Mouse (Mus musculus) erythroblast, adult 5-6 weeks (primary cell): ENCODE results near the gene Dppa5a. TPM values are rescaled to one million over a fixed set of nuclear protein-coding genes. Genes with fewer than 3 reads are reported as not detected.
"Not testable (repeated sequence)": the region's sequence is repeated elsewhere in the genome, so short reads cannot be mapped to it uniquely, and the experiment has no call there.

Experiments used
- ATAC-seq: replicated peaks from 2 replicates; pipeline ENCODE4 v1.8.0; 2016; ENCODE audit warnings: moderate number of reproducible peaks, mild to moderate bottlenecking, moderate TSS enrichment, inconsistent platforms; ENCODE audit not compliant: poor library complexity, low FRiP score, severe bottlenecking
- total RNA-seq, 2 experiments: library from RNA; stranded (forward) in 1 of 2; stranded (reverse) in 1 of 2; fragments of 150-400 nt in 1 of 2; fragments of 200-764, 138-1000 nt in 1 of 2; gene quantifications; 2 replicates each; pipeline versions ENCODE4 v1.2.3 to v1.2.4; 2015 to 2017; ENCODE audit warnings: low replicate concordance in 2 of 2

Gene Dppa5a
- total RNA-seq, 2 experiments from 2014 or later: not detected

DNA sequence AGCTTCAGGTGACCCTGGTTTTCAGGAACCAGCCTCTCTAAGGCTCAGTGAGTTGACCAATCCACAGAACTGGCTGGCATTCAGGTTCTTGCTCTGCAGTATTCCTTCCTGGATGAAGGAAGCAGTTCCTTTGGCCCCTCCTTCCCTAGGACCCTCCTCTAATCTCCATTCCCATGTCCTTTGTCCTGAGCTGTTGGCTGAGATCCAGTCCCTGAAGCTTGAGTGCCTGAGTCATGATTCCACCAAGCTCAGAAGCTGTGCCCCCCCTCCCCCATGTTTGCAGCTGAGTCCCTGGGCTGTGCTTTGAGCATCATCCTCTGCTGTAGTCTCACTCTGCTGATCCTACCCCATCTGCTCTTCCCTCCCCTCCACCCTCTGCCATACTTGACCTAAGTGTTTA, 30.9 kb downstream of the Dppa5a start:
- ATAC-seq: not testable (repeated sequence)

GRCm38 (mm10) chr9:78327289-78327688, 40.7 kb downstream of the Dppa5a start, which contains the start of gene Omt2b:
TSS of gene Omt2b (plus strand) at chr9:78327589.
- ATAC-seq: not testable (repeated sequence)

DNA sequence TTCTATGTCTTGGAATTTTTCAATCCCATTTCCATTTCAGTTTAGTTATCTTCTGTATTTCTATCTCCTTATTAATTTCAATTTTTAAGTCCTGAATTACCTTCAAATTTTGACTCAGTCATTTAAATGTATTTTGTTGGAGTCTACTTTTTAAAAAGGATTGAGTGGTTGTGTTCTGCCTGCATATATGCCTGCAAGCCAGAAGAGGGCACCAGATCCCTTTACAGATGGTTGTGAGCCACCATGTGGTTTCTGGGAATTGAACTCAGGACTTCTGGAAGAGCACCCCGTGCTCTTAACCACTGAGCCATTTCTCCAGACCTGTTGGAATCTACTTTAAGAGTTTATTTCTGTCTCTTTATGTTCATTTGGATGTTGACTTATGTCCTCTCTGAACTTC, 48.5 kb downstream of the Dppa5a start:
- ATAC-seq: no peak

Other genes starting within 250 kb of the Dppa5a start
- gene Gsta4, start 185.4 kb downstream of the Dppa5a start, total RNA-seq (2015; ENCODE audit: low replicate concordance): 1.7 TPM in 1 of 2 replicates, not detected in the other
- gene Gsta4, start 185.4 kb downstream of the Dppa5a start, total RNA-seq (2017; ENCODE audit: low replicate concordance): not detected in 2 replicates
- gene Gsta1, start 137.5 kb downstream of the Dppa5a start, total RNA-seq (2015; ENCODE audit: low replicate concordance): not detected in 2 replicates
- not detected in 2 replicates for gene Gsta1, start 137.5 kb downstream of the Dppa5a start, total RNA-seq (2017; ENCODE audit: low replicate concordance)
- not detected in 2 replicates for gene Gm3776, start 111.0 kb downstream of the Dppa5a start, total RNA-seq (2015; ENCODE audit: low replicate concordance)
- gene Gm3776, start 111.0 kb downstream of the Dppa5a start, total RNA-seq (2017; ENCODE audit: low replicate concordance): not detected in 2 replicates
- not detected in 2 replicates for gene Gm10639, start 78.3 kb downstream of the Dppa5a start, total RNA-seq (2015; ENCODE audit: low replicate concordance)
- gene Gm10639, start 78.3 kb downstream of the Dppa5a start, total RNA-seq (2017; ENCODE audit: low replicate concordance): not detected in 2 replicates
- gene Omt2a, start 53.4 kb downstream of the Dppa5a start, total RNA-seq (2015; ENCODE audit: low replicate concordance): not detected in 2 replicates
- gene Omt2a, start 53.4 kb downstream of the Dppa5a start, total RNA-seq (2017; ENCODE audit: low replicate concordance): not detected in 2 replicates
- not detected in 2 replicates for gene Omt2b, start 40.6 kb downstream of the Dppa5a start, total RNA-seq (2015; ENCODE audit: low replicate concordance)
- not detected in 2 replicates for gene Omt2b, start 40.6 kb downstream of the Dppa5a start, total RNA-seq (2017; ENCODE audit: low replicate concordance)
- gene Gsta2, start 12.4 kb downstream of the Dppa5a start, total RNA-seq (2015; ENCODE audit: low replicate concordance): not detected in 2 replicates
- gene Gsta2, start 12.4 kb downstream of the Dppa5a start, total RNA-seq (2017; ENCODE audit: low replicate concordance): not detected in 2 replicates
- gene Ooep, start 10.5 kb upstream of the Dppa5a start, total RNA-seq (2015; ENCODE audit: low replicate concordance): not detected in 2 replicates
- not detected in 2 replicates for gene Ooep, start 10.5 kb upstream of the Dppa5a start, total RNA-seq (2017; ENCODE audit: low replicate concordance)
- not detected in 2 replicates for gene Ddx43, start 27.6 kb upstream of the Dppa5a start, total RNA-seq (2015; ENCODE audit: low replicate concordance)
- not detected in 2 replicates for gene Ddx43, start 27.6 kb upstream of the Dppa5a start, total RNA-seq (2017; ENCODE audit: low replicate concordance)
- gene Cgas, start 75.1 kb upstream of the Dppa5a start, total RNA-seq (2015; ENCODE audit: low replicate concordance): 8.8 and 9.2 TPM in 2 replicates
- gene Cgas, start 75.1 kb upstream of the Dppa5a start, total RNA-seq (2017; ENCODE audit: low replicate concordance): 2.4 and 3.9 TPM in 2 replicates
- 7.3 and 14.2 TPM in 2 replicates for gene Mto1, start 80.0 kb upstream of the Dppa5a start, total RNA-seq (2015; ENCODE audit: low replicate concordance)
- gene Mto1, start 80.0 kb upstream of the Dppa5a start, total RNA-seq (2017; ENCODE audit: low replicate concordance): 6.9 and 22.0 TPM in 2 replicates
- not detected in 2 replicates for gene Gm17324, start 80.6 kb upstream of the Dppa5a start, total RNA-seq (2015; ENCODE audit: low replicate concordance)
- gene Gm17324, start 80.6 kb upstream of the Dppa5a start, total RNA-seq (2017; ENCODE audit: low replicate concordance): not detected in 2 replicates
- 3,932 and 4,159 TPM in 2 replicates for gene Eef1a1, start 121.0 kb upstream of the Dppa5a start, total RNA-seq (2015; ENCODE audit: low replicate concordance)
- gene Eef1a1, start 121.0 kb upstream of the Dppa5a start, total RNA-seq (2017; ENCODE audit: low replicate concordance): 1,512 and 1,760 TPM in 2 replicates
- gene Slc17a5, start 219.9 kb upstream of the Dppa5a start, total RNA-seq (2015; ENCODE audit: low replicate concordance): 3.6 and 6.5 TPM in 2 replicates
- gene Slc17a5, start 219.9 kb upstream of the Dppa5a start, total RNA-seq (2017; ENCODE audit: low replicate concordance): 1.4 TPM in 2 replicates
- 1.0 TPM in 1 of 2 replicates, not detected in the other for gene Cd109, start 247.4 kb upstream of the Dppa5a start, total RNA-seq (2015; ENCODE audit: low replicate concordance)
- 0.09 TPM in 1 of 2 replicates, not detected in the other for gene Cd109, start 247.4 kb upstream of the Dppa5a start, total RNA-seq (2017; ENCODE audit: low replicate concordance)